Mouse (Mus musculus) ES-E14 (cell line): ENCODE measurements around the gene Junb.

Experiments used
- HCFC1 ChIP-seq: IDR thresholded peaks from 2 replicates; pipeline ENCODE4 v1.6.1; 2012; ENCODE audit warnings: low read length, inconsistent platforms, borderline replicate concordance; ENCODE audit not compliant: insufficient read depth
- ZC3H11A ChIP-seq: IDR thresholded peaks from 2 replicates; pipeline ENCODE4 v1.6.1; 2012; ENCODE audit warnings: low read depth, mild to moderate bottlenecking, inconsistent platforms, low read length, borderline replicate concordance
- ZNF384 ChIP-seq: IDR thresholded peaks from 2 replicates; pipeline ENCODE4 v1.6.1; 2012; ENCODE audit warnings: low read depth, low read length, inconsistent platforms

DNA sequence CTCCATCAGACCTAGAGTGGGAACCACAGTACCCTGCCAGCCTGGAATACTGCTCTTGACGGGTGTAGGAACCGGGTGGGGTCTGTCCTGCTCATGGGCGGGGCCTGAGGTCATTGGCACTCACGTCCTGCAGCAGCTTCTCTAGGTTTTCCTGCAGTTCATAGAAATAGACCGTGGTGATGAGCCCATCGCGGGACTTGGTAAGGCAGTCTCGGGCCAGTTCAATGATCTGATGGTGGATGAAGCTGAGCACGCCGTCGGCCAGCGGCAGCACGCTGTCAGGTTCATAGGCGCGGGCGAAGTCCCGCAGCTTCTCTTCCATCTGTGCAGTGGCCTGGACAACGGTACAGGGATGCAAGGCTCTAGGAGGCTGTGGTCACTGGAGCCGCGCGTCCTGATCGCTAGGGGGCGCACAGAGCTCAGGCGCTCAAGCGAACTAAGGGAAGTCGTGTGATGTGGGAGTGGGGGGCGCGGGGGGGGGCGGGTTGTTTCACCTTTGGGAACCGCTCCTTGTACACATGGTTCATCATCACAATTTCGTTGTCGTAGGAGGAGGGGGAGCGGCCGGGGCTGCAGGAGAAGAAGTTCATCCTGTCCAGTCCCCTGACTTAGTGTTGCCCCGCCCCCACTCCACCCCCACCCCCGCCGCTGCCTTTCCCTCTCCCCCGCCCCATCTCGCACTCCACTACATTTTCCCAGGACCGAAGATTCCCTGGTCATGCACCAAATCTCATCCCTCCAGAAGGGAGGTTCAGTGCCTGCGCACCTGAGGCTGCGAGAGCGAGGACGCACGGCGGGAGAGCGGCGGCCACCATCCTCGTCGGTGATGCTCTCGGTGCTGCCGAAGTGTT lies 49.8 kb downstream of the Junb start:
- TF ChIP-seq ZC3H11A (no peak), HCFC1 (no peak), ZNF384 (no peak)
